Mouse (Mus musculus) thymus, postnatal 10 days (tissue): ENCODE measurements around the gene Mtus2.

ENCODE experiments used
- DNase-seq, 2 experiments: peaks; one replicate each; pipeline ENCODE4 v3.0.0; 2021; ENCODE audit warnings: low spot score in 2 of 2

Mtus2 gene

GRCm38 (mm10) chr5:148344374-148344773 is 387.3 kb downstream of the Mtus2 start:
- no peak for DNase-seq

- no peak for DNase-seq
These were observed 389.4 kb downstream of the Mtus2 start for GRCm38 (mm10) chr5:148346543-148346942.

GRCm38 (mm10) chr5:148348153-148348552 is 391.0 kb downstream of the Mtus2 start:
- no peak for DNase-seq

- no peak for DNase-seq
These were observed 392.3 kb downstream of the Mtus2 start for GRCm38 (mm10) chr5:148349327-148350011.

GRCm38 (mm10) chr5:148353429-148353828 is 396.3 kb downstream of the Mtus2 start:
- DNase-seq, result no peak

- no peak for DNase-seq
These were observed 397.4 kb downstream of the Mtus2 start for GRCm38 (mm10) chr5:148354536-148354935.

GRCm38 (mm10) chr5:148355822-148356221 is 398.7 kb downstream of the Mtus2 start:
- DNase-seq, result no peak

GRCm38 (mm10) chr5:148357168-148357567 is 400.0 kb downstream of the Mtus2 start:
- DNase-seq, result no peak

GRCm38 (mm10) chr5:148359131-148359530 is 402.0 kb downstream of the Mtus2 start:
- DNase-seq, result no peak

- DNase-seq, result no peak
These were observed 404.0 kb downstream of the Mtus2 start for GRCm38 (mm10) chr5:148360922-148361758.

GRCm38 (mm10) chr5:148361759-148362010 is 404.6 kb downstream of the Mtus2 start:
- DNase-seq, result no peak

GRCm38 (mm10) chr5:148362296-148362695 is 405.2 kb downstream of the Mtus2 start:
- no peak for DNase-seq

GRCm38 (mm10) chr5:148363441-148364113 is 406.5 kb downstream of the Mtus2 start:
- DNase-seq, result no peak
